Mouse (Mus musculus): ENCODE data around the gene Tktl2.

DNA sequence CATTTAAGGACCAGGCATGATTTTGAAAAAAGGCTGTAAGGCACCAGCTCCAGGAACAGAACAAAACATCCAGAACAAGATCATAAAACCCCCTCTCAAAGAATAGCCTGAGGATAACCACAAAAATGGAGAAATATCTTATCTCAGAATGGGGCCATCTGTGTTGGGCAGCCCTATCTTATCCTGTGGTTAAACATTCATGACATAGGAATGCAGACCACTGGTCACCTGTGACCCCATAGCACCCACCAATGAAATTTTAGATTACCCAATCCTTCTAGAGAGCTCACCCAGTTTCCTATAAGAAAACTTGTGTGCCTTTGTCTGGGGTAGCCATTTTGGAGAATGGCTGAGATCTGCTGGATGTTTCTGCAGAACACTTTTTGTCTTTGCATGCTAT lies 9.0 kb downstream of the Tktl2 start:
- TF ChIP-seq POLR2A (IDR thresholded peaks at IDR 0.05; ENCODE audit: control insufficient read depth in 1 of 2, insufficient read depth in 1 of 2, low read depth in 1 of 2, low read length in 2 of 2, poor library complexity in 1 of 2) (no peak), TCF12 (IDR thresholded peaks at IDR 0.05; ENCODE audit: low read depth, low read length) (no peak), GABPA (IDR thresholded peaks at IDR 0.05; ENCODE audit: low read depth, low read length) (no peak), NRF1 (IDR thresholded peaks at IDR 0.05; ENCODE audit: insufficient read depth, low read depth, low read length, poor library complexity, severe bottlenecking) (no peak), SMC3 (IDR thresholded peaks at IDR 0.05; ENCODE audit: low read depth, low read length) (no peak), MYC (IDR thresholded peaks at IDR 0.05; ENCODE audit: low read depth, low read length) (no peak), JUND (IDR thresholded peaks at IDR 0.05; ENCODE audit: low read depth, low read length) (no peak), CTCF (IDR thresholded peaks at IDR 0.05 in 2 of 3, conservative IDR thresholded peaks at IDR 0.05 in 1 of 3; ENCODE audit: control insufficient read depth in 1 of 3, insufficient read depth in 1 of 3, low read depth in 2 of 3, low read length in 3 of 3, poor library complexity in 1 of 3, severe bottlenecking in 1 of 3) (no peak), CHD1 (IDR thresholded peaks at IDR 0.05; ENCODE audit: low read depth, low read length) (no peak), ZNF384 (IDR thresholded peaks at IDR 0.05; ENCODE audit: low read depth, low read length) (no peak), USF1 (IDR thresholded peaks at IDR 0.05; ENCODE audit: low read depth, low read length) (no peak), ETS1 (IDR thresholded peaks at IDR 0.05; ENCODE audit: low read depth, low read length) (no peak), BHLHE40 (IDR thresholded peaks at IDR 0.05; ENCODE audit: borderline replicate concordance, low read depth, low read length) (no peak)
